Mouse (Mus musculus) G1E (cell line): Measurements from ENCODE around the gene Arhgap27.

ENCODE experiments used
- CTCF ChIP-seq: IDR thresholded peaks from 2 replicates; pipeline ENCODE4 v1.5.1; 2012; ENCODE audit warnings: low read depth, low read length, inconsistent platforms, mixed read lengths
- GATA1 ChIP-seq: IDR thresholded peaks from 2 replicates; pipeline ENCODE4 v1.6.1; 2012; ENCODE audit warnings: borderline replicate concordance, low read length, inconsistent platforms, mixed read lengths
- GATA2 ChIP-seq: IDR thresholded peaks from 2 replicates; pipeline ENCODE4 v1.6.1; 2012; ENCODE audit warnings: low read depth, low read length, inconsistent platforms, borderline replicate concordance
- POLR2AphosphoS5 ChIP-seq: IDR thresholded peaks from 2 replicates; pipeline ENCODE4 v1.6.1; 2012; ENCODE audit warnings: low read depth, low read length, inconsistent platforms; ENCODE audit not compliant: insufficient replicate concordance
- TAL1 ChIP-seq: conservative IDR thresholded peaks from 2 replicates; pipeline ENCODE4 v1.6.1; 2012; ENCODE audit warnings: low read depth, low read length, inconsistent platforms, mixed read lengths

DNA sequence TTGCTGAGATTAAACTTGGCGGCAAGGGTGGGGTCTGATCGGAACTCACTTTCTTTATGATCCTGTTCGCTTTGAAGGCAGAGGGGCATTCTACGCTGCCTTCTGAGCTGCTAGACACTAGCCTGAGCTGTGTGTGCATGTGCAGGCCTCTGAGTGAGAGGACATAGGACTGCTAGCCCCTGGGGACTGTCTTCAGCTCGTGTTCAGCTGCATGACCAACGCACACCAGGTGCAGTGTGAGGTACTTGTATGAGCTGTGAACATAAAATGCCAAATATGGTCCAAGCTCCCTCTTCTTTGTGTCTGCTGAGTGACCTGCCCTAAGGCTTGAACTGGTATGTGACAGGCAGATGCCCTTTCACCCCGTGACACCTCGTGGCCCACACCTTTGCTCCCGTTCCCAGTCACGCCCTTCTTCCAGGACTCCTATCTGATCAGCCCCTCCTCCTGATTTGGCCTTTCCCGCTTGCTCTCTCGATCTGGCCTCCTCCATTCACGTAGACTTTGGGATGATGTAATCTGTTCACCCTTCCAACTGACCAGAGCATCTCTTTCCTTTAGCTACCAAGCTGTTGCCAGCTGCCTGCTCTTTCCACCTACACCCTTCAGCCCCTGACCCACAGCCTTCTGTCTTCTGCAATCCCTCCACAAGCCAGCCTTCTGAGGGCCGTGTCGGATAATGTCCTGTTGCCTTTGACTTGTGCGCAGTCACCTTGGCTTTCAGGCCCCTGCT is 6.4 kb downstream of the Arhgap27 start:
- TF ChIP-seq CTCF (no peak), TAL1 (no peak), GATA1 (no peak), POLR2AphosphoS5 (no peak), GATA2 (no peak)
